Mouse (Mus musculus): ENCODE results near the gene Gm20538. TPM values are rescaled to one million over a fixed set of nuclear protein-coding genes. Genes with fewer than 3 reads are reported as not detected.

Gene Gm20538
- polyA plus RNA-seq, 1 experiment: not detected

DNA sequence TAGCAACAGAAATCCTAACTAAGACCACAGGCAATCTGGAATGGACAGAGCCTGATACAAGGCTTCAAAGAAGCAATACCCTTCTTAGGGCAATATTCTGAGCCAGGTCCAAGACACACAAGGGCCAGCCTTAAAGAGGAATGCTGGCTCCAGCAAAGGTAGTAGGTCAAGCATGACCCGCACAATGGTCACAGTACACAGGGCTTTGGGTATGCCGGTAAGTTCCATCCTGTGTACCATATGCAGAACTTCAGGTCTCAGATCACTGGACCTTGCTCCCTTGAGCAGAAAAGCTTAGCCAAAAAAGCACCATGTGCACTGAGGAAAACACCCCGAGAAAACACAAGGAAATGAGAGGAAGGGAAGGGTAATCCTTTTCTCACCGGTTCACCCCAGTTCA, 655 bp upstream of the Gm20538 start:
- H3K4me1 ChIP-seq (ENCODE audit: control insufficient read depth, insufficient read depth, low read length): peaks cover 4% of the 10 kb centered on the region; the same call in 1 of the 2 replicates
- no peak for DNase-seq
- H3K27ac ChIP-seq (ENCODE audit: insufficient read depth, low read length): no peak overlapping the region
- peak overlapping the region; percentile 5 for H3K4me3 ChIP-seq (replicated peaks; ENCODE audit: insufficient read depth, low read depth, low read length)
- H3K27me3 ChIP-seq (ENCODE audit: control insufficient read depth, insufficient read depth, low read length): no peaks in the 10 kb centered on the region
- WGBS: 84% methylated on average over 4 of the region's 4 CpGs
- TF ChIP-seq POLR2A (IDR thresholded peaks at IDR 0.05; ENCODE audit: borderline replicate concordance, insufficient read depth, low read length): no peak
- no peak for TF ChIP-seq CTCF (IDR thresholded peaks at IDR 0.05; ENCODE audit: borderline replicate concordance, insufficient read depth, low read depth, low read length)

DNA sequence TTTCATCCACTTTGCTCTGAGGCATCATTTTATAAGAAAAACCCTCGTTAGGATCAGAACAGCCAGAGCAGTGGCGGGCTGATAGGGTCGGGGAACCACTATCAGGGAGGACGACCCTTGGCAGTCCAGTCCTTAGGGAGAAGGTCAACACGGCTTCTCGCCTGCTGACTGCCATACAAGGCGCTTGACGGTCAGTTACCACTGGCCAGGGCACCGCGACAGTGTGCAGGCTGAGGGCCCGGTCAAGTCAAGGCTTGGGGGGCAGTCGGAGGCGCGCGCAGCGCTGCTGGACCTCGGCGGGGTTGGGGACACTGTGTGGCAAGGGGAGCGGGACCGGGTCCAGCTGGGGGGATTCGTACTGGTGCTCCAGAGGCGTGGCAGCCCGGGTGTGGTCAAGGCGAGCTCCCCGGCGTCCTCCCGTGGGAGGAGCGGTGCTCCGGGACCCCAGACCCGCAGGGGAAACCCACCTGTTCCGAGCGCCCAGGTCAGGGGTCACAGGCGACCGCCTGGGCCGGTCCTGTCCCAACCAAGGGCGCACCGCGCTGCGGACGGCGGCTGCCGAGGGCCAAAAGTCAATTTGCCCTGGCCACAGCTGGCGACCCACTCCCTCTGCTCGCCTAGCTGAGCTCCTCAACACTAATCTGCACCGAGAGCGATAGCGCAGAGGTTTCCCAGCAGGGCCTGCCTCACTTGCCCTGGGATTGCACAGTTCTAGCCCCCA, 7.2 kb downstream of the Gm20538 start, which contains the start of gene Sec31b:
TSS of gene Sec31b (minus strand) at position 544 of the 721 bp plus-strand sequence.
- H3K27me3 ChIP-seq (ENCODE audit: control insufficient read depth, insufficient read depth, low read length): no peaks in the 10 kb centered on the region
- H3K4me1 ChIP-seq (ENCODE audit: control insufficient read depth, insufficient read depth, low read length): no peaks in the 10 kb centered on the region
- WGBS: 4% methylated on average over 47 of the region's 47 CpGs
- TF ChIP-seq CTCF (IDR thresholded peaks at IDR 0.05; ENCODE audit: borderline replicate concordance, insufficient read depth, low read depth, low read length) (no peak), POLR2A (IDR thresholded peaks at IDR 0.05; ENCODE audit: borderline replicate concordance, insufficient read depth, low read length) (no peak)
- DNase-seq: peak; percentile 42 to 53
- no peak within 1 kb of the TSS for H3K27ac ChIP-seq (ENCODE audit: insufficient read depth, low read length)
- H3K4me3 ChIP-seq (replicated peaks; ENCODE audit: insufficient read depth, low read depth, low read length): peak within 1 kb of the TSS; percentile 42

DNA sequence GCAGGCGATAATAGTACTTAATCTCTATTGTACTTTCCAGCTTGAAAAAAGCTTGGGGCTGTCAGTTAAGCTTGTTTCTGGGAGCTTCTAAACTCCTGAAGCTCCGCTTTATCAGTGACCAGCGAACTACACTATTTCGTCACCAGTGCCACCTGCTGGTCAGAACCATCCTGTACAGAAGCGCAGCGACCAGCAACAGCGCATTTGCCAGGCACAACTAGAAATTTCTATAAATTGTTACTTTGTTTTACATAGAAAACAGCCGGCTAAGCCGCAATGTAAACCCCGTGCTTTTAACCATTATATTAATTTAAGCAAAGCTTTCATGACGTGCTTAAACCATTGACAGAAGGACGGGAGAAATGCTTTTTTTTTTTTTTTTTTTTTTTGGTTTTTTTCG, 7.9 kb downstream of the Gm20538 start:
- Histone ChIP-seq H3K27me3 (ENCODE audit: control insufficient read depth, insufficient read depth, low read length) (no peaks in the 10 kb centered on the region), H3K27ac (ENCODE audit: insufficient read depth, low read length) (no peak overlapping the region), H3K4me1 (ENCODE audit: control insufficient read depth, insufficient read depth, low read length) (no peaks in the 10 kb centered on the region), H3K4me3 (replicated peaks; ENCODE audit: insufficient read depth, low read depth, low read length) (no peak overlapping the region)
- DNase-seq: peak; percentile 59 to 73
- 2% methylated on average over 13 of the region's 13 CpGs for WGBS
- peak; percentile 77 for TF ChIP-seq CTCF (IDR thresholded peaks at IDR 0.05; ENCODE audit: borderline replicate concordance, insufficient read depth, low read depth, low read length)
- TF ChIP-seq POLR2A (IDR thresholded peaks at IDR 0.05; ENCODE audit: borderline replicate concordance, insufficient read depth, low read length): no peak

DNA sequence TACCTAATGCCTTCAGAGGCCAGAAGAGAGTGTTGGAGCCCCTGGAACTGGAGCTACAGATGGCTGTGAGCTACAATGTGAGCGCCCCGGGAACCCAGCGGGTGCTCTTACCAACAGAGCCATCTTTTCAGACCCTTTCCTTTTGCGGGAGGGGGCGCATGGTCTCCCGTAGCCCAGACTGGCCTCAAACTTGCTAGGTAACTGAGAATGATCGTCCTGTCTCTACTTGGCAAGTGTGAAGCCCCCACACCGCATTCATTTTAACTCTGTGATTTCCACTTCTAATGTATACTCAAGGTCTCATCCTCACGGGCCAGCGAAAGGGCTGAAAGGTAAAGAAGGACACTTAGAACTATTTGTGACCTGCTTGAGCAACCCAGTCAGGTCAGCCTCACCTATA, 8.3 kb downstream of the Gm20538 start:
- H3K4me1 ChIP-seq (ENCODE audit: control insufficient read depth, insufficient read depth, low read length): no peaks in the 10 kb centered on the region
- no peak overlapping the region for H3K4me3 ChIP-seq (replicated peaks; ENCODE audit: insufficient read depth, low read depth, low read length)
- H3K27me3 ChIP-seq (ENCODE audit: control insufficient read depth, insufficient read depth, low read length): no peaks in the 10 kb centered on the region
- TF ChIP-seq POLR2A (IDR thresholded peaks at IDR 0.05; ENCODE audit: borderline replicate concordance, insufficient read depth, low read length) (no peak), CTCF (IDR thresholded peaks at IDR 0.05; ENCODE audit: borderline replicate concordance, insufficient read depth, low read depth, low read length) (no peak)
- no peak for DNase-seq
- WGBS: 42% methylated on average over 10 of the region's 10 CpGs
- no peak overlapping the region for H3K27ac ChIP-seq (ENCODE audit: insufficient read depth, low read length)

DNA sequence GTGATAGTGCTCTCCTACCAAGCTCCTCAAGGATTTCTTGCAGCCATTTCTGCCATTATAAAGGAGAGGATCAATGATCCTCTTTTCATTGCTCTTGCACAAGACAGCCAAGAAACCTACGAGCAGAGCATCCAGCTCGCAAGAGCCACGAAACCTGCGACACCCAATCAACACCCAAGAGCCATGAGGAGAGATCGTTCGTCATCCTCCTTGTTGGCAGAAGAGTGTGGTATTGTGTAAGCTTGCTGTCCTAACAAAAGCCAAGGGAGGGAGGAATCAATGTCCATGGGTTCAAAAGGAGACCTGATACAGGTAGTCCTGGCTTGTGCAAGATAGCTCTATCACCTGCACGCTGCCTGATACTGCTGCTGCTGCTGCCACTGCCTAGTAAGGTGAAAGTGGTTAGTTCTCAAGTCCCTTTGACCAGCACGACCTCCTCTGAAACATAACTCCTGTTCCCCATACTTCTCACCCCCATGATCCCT, 9.9 kb downstream of the Gm20538 start:
- TF ChIP-seq POLR2A (IDR thresholded peaks at IDR 0.05; ENCODE audit: borderline replicate concordance, insufficient read depth, low read length): no peak
- no peak for TF ChIP-seq CTCF (IDR thresholded peaks at IDR 0.05; ENCODE audit: borderline replicate concordance, insufficient read depth, low read depth, low read length)
- H3K27me3 ChIP-seq (ENCODE audit: control insufficient read depth, insufficient read depth, low read length): no peaks in the 10 kb centered on the region
- H3K4me3 ChIP-seq (replicated peaks; ENCODE audit: insufficient read depth, low read depth, low read length): no peak overlapping the region
- no peak for DNase-seq
- no peaks in the 10 kb centered on the region for H3K4me1 ChIP-seq (ENCODE audit: control insufficient read depth, insufficient read depth, low read length)
- no peak overlapping the region for H3K27ac ChIP-seq (ENCODE audit: insufficient read depth, low read length)
- 86% methylated on average over 8 of the region's 8 CpGs for WGBS

DNA sequence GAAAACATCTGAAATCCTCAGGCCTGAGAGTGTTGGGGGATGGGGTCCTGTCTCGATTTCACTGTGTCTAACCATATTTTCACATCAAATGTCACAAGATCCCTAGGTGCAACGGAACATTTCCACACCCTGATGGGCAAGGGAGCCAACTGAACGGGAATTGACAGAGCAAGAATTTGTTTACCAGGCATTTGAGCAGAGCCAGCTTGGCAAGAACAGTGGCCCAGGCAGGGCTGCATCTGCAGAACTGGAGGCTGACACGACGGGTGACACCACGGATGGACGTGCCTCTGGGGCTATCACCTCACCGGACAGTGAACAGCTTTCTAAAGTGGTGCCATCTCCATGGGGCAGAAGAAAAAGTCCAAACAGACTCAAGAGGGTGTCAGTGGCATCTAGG, 15.2 kb downstream of the Gm20538 start:
- no peak overlapping the region for H3K4me3 ChIP-seq (replicated peaks; ENCODE audit: insufficient read depth, low read depth, low read length)
- no peak for TF ChIP-seq CTCF (IDR thresholded peaks at IDR 0.05; ENCODE audit: borderline replicate concordance, insufficient read depth, low read depth, low read length)
- no peak for TF ChIP-seq POLR2A (IDR thresholded peaks at IDR 0.05; ENCODE audit: borderline replicate concordance, insufficient read depth, low read length)
- no peak for DNase-seq
- WGBS: 74% methylated on average over 8 of the region's 8 CpGs
- H3K27me3 ChIP-seq (ENCODE audit: control insufficient read depth, insufficient read depth, low read length): no peaks in the 10 kb centered on the region
- no peaks in the 10 kb centered on the region for H3K4me1 ChIP-seq (ENCODE audit: control insufficient read depth, insufficient read depth, low read length)
- H3K27ac ChIP-seq (ENCODE audit: insufficient read depth, low read length): no peak overlapping the region

DNA sequence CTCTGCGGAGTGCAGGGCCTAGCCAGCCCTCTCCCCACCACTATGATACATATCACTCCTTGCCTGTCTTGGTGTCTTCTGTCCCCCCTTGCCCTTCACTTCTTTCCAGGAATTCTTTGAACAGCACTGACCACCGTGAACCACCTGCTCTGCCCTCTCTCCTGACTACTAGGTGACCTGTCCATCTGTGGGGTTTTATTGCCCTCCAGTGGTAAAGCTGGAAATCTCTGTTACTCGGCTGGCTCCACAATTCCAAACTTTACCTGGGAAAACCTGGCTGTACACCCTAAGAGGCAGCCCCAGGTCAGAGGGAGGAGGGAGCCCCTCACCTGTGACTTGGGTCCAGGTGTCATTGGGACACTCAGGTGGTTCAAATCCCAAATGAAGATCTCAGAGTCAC, 17.3 kb downstream of the Gm20538 start:
- no peaks in the 10 kb centered on the region for H3K4me1 ChIP-seq (ENCODE audit: control insufficient read depth, insufficient read depth, low read length)
- no peaks in the 10 kb centered on the region for H3K27me3 ChIP-seq (ENCODE audit: control insufficient read depth, insufficient read depth, low read length)
- TF ChIP-seq CTCF (IDR thresholded peaks at IDR 0.05; ENCODE audit: borderline replicate concordance, insufficient read depth, low read depth, low read length) (peak; percentile 62; the same call in 1 of the 2 replicates), POLR2A (IDR thresholded peaks at IDR 0.05; ENCODE audit: borderline replicate concordance, insufficient read depth, low read length) (no peak)
- no peak overlapping the region for H3K27ac ChIP-seq (ENCODE audit: insufficient read depth, low read length)
- no peak for DNase-seq
- no peak overlapping the region for H3K4me3 ChIP-seq (replicated peaks; ENCODE audit: insufficient read depth, low read depth, low read length)
- 25% methylated on average over 3 of the region's 3 CpGs for WGBS

DNA sequence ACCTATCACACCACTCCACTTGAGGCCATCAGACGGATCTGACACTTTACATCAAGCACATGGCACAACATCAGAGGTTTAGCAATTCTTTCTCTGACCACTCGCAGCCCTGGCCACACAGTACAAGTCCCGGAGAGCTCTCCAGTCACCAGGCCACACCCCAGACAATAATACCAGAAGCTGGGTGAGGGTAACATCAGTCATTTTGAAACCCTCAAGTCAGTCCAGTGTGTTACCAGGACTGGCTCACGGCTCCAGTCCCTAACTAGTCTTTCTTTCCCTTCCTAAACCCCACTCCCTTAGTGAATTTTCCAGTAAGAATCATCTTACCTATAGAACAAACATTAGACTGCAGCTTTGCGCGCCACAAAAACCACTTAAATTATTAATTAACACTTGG, 22.6 kb downstream of the Gm20538 start:
- no peak overlapping the region for H3K27ac ChIP-seq (ENCODE audit: insufficient read depth, low read length)
- H3K4me3 ChIP-seq (replicated peaks; ENCODE audit: insufficient read depth, low read depth, low read length): no peak overlapping the region
- no peaks in the 10 kb centered on the region for H3K27me3 ChIP-seq (ENCODE audit: control insufficient read depth, insufficient read depth, low read length)
- DNase-seq: no peak
- no peak for TF ChIP-seq POLR2A (IDR thresholded peaks at IDR 0.05; ENCODE audit: borderline replicate concordance, insufficient read depth, low read length)
- TF ChIP-seq CTCF (IDR thresholded peaks at IDR 0.05; ENCODE audit: borderline replicate concordance, insufficient read depth, low read depth, low read length): no peak
- WGBS: 83% methylated on average over 6 of the region's 6 CpGs
- H3K4me1 ChIP-seq (ENCODE audit: control insufficient read depth, insufficient read depth, low read length): no peaks in the 10 kb centered on the region

Measured in cerebellum, adult 2 months (tissue).